Mouse (Mus musculus): Measurements from ENCODE around the gene Arhgap4. TPM values are rescaled to one million over a fixed set of nuclear protein-coding genes. Genes with fewer than 3 reads are reported as not detected.

The Arhgap4 gene
- total RNA-seq, 2 experiments from 2014 or later = 0.72 to 3.8 TPM

DNA sequence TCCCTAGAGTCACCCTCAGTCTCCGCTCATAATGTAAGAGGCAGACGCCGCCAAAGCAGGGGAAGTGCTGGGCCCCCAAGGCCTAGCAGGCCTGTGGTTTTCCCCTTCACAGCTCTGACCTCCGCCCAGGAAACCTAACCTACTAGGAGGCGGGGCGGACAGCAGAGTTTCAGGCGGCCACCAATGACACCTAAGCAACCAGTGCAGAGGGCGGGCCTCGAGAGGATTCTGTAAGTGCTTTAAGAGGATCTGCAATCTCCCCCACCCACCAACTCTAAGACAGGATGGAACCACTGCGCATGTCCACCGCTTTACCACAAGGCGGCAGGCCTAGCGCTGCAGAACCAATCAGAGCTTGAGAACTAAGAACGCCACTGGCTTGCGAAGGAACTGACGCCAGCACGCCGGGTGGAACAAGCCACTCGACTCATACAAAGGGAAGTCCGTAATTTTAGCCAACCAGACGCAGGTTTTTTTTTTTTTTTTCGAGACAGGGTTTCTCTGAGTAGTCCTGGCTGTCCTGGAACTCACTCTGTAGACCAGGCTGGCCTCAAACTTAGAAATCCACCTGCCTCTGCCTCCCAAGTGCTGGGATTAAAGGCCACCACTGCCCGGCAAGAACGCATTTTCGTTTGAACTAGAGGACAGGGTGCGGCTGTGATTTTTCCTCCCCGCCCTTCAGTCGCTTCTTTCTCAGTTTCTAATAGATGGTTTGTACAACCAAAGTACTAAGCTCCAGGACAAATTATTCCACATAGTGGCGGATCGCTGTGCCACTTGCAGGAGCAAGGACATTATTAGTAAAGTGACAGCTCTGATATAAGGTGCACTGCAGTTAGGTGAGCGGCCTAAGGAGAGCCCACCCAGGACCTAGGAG is 6.6 kb downstream of the Arhgap4 start:
- DNase-seq = peak; percentile 87 to 97

DNA sequence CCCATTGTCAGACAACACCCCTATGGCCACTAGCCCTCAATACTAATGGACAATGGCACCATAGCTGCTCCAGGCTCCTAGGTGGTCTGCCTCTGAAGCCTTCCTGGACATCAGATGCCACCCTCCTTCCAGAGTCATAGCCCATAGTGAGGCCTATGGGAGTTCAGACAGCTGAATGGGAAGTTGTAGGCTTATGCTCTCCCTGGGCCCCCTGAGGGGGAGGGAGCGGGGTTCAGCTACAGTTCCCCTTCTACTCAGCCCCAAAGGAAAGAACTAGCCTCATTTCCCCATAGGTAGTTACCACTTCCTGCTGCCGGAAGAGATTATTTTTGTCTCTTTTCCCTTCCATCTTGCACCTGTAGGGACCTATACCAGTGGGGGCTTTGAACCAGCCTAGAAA is 10.1 kb downstream of the Arhgap4 start:
- peak in 1 of 2 experiments; percentile 35 for DNase-seq

DNA sequence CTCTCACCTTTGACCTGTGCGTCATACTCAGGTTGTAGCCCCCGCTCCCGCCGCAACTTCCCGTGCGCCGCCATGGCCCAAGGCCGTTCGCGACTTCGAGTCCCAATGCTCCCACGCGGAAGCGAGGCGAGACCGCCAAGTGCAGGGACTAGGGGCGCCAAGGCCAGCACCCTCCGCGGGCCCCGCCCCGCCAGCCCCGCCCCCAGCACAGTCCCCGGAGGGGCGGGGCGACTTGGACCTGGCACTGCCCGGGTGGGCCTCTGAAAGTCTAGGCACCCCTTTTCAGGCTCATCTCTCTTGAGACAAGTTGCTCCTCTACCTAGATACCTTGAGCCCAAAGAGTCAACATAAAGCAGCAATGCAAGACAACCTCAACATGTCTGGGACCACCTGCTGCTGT is 10.5 kb downstream of the Arhgap4 start:
- peak in 1 of 2 experiments; percentile 28 for DNase-seq

DNA sequence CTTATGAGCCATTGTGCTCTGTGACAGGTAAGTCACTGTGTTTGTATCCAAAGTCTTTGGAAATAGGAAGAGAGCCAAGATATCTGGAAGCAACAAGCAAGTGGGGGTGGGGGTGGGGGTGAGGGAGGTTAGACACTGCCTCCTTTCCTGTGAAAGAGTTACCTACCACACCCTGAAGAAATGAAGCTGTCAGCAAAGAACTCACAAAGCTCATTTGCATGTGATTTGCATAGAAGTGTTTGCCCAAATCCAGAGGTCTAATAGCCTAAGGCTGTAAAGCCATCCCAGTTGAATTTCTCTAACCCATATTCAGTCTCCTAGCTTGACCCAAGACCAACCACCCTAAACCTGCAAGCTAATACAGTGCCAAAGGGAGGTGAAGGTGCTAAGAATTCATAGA is 11.2 kb downstream of the Arhgap4 start:
- DNase-seq = no peak

DNA sequence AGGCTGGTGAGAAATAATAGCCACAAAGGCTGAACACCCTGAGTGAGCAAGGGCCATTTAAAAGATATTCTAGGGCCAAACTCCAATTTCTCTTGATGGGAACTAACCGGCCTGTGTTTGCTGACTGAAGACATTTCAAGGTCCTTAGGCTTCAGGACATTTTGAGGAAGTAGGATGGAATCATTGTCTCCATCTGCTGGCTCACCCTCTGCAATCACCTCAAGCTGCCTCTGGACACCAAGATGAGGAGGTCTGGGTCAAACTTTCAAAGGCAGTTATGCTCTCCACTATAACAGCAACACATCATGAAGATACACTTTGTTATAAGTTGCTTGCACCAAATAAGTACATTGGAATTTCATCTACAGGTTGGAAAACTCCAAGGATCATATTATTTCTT is 11.6 kb downstream of the Arhgap4 start:
- DNase-seq = no peak

DNA sequence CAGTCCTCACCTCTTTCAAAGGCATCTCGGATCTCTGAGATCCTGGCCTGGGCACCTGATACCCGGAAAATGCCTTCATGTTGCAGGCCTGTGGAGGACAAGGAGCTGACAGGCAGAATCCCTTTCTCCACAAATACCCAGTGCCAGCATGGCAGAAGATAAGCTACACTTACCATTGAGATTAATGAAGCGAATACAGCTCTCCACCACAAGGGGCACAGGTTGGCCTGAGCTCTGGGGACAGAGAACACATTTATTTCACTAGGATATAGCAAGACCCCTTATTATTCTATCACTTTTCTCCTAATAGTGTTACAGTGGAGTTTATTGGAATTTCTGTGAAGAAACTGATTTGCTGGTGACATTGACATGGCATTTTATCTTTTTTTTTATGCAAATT is 23.7 kb downstream of the Arhgap4 start:
- DNase-seq = no peak

DNA sequence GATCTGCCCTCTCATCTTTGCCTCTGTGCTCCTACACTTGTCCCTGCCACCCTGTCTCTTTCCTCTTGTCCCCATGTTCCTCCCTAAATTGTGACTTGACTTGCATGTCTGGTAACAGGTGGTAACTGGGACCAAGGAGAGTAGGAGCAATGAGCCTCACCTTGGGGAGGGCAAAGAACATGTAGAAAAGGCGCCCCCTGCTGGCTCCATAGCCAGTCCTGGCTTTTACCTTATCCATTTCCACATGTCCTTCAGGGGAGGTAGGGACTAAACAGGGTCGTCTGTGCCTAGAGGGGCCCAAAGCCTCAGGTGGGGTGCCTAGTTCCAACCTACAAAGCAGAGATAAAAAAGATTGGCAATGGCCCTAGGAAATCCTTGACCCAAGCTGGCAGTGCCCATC is 26.0 kb downstream of the Arhgap4 start, which contains the start of gene L1cam:
TSS of gene L1cam (minus strand) at position 387 of the 400 bp plus-strand sequence.
- DNase-seq = peak in 1 of 2 experiments; percentile 64

DNA sequence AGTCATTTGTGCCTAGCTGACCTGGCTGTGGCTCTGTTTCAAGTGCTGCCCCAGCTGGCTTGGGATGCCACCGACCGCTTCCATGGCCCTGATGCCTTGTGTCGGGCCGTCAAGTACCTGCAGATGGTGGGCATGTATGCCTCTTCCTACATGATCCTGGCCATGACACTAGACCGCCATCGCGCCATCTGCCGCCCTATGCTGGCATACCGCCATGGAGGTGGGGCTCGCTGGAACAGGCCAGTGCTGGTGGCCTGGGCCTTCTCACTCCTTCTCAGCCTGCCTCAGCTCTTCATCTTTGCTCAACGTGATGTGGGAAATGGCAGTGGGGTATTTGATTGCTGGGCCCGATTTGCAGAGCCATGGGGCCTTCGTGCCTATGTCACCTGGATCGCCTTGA is 28.8 kb downstream of the Arhgap4 start:
- DNase-seq = no peak

DNA sequence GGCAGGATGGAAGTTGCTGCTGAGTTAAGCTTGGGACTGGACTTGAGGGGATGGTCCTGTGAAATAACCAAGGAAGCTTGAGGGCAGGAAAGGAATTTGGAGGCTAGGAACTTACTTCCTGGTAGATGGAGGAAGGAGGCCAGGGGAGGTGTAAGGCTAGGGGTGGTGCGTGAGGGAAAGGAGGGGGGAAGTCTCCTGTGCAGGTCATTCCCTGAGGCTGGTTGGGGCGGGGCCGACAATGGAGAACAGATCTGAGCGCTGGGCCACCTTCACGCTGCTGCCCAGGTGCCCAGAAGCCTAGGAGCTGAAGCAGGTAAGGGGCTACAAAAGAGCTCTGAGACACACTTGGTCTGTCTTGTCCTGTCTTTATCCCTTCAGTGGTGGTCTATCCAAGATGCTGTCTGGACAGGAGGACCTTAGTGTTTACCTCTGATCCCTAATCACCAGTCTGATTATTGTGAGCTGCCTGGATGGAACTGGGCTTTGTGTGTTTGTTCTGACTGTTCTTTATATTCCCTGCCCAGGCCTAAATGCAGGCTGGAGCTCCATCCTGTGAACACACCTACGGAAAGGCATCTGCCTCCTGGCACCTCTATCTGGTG is 30.0 kb downstream of the Arhgap4 start, which contains the start of gene Avpr2:
TSS of gene Avpr2 (plus strand) at position 552 of the 602 bp plus-strand sequence.
- no peak for DNase-seq

DNA sequence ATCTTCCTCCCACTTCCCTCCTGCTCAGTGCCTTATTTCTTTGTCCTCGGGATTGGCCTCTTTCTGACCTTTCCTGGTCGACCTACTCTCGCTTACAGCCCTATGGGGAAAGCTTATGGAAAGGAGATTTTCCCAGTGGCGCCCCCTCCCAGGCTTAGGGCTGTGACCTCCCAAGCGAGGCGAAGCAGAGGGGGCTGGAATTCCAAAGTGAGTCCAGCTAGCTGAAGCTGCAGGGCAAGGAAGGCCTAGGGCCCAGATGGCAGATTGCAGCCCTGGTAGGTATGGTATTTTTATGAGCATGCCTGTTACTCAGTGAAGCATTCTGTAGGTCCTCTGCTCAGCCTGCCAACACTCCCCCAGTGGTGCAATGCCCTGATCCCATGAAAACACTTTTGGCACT is 40.2 kb downstream of the Arhgap4 start:
- DNase-seq = no peak

DNA sequence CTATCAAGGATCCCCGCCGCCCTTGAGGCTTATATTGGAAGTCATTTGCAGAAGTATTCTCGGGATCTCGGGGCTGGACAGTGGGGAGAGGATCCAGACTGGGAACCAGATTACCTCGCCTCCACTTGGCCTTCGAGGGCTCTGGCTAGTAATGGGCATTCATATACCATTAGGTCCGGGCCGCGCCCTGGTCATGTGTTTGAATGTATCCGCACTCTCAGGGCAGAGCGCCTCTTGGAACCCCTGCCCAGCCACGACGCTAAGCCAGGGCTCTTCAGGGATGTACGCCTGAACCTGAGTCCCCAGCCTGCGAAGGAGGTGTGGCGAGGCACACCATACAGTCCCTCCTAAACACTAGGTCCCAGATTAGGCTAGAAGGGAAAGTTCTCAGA is 40.6 kb downstream of the Arhgap4 start:
- DNase-seq = peak in 1 of 2 experiments; percentile 4

DNA sequence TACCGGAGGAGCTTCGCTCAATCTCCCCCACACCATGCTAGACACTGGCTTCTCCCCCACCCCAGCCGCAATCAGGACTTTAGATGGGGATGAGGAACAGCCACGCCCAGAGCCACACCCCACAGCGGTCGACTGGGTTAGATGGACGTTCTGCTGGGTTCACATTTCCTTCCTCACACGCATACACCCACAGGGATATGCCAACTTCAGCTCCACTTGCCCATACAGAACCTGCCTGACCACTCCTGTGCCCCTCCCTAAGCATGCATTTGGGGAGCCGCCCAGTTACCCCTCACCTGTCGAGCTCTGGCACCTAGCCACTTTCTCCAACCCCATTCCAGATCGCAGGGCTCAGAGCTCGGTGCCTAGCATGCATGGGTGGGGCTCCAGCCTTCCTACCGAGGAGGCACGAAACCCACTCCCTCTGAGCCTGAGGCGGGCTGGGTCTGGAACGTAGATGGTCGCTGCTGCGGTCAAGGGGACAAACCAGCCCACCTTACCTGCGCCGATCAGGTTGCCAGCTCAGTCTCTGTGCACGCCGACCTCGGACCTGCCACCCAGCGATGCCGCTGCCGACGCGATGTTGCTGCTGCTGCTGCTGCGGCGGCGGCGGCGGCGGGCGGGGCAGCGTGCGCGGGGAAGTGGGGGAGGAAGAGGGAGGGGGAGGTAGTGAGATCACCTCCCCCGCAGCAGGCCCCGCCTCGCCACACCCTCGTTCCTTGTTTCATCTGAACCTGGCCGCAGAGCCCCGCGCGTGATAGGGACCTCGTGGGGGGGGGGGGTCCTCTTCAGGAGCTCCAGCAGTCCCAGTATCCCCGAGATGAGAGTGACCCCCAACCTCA is 41.3 kb downstream of the Arhgap4 start:
- DNase-seq = peak; percentile 14 to 42

DNA sequence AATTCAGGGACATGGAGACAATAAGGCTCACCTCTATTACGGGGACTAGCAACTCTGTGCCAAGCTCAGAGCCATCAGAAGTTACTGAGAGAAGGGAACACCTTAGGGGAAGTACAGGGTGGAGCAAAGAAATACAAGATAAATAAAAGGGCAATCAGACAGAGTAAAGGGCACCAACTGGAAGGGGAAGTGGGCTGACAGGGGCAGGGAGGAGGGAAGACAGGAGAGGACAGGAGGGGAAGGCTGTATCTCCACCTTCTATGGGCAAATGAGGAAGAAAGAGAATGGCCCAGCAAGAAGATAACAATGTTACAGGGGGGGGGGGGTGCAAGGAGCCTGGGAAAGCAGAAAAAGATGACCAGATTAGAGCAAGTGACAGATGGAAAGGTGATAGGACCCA is 44.7 kb downstream of the Arhgap4 start:
- DNase-seq = no peak

DNA sequence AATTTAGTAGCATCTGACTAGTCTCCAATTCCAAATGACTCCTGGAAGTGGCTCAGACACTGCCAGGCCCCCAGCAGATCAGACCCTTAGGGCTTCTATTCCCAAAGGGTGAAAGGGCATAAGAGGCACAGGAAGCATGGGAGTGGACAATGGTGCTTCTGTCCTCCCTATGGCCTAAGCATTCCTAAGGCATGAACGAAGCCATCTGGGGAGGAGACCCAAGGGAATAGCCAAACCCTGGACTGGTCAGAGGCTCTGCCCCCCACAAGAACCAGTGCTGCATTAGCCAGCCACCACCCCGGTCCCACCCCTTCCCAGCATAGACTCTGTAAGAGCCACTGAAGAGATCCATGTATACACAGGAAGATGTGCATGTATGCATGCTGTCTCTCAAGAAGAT is 45.8 kb downstream of the Arhgap4 start:
- no peak for DNase-seq

DNA sequence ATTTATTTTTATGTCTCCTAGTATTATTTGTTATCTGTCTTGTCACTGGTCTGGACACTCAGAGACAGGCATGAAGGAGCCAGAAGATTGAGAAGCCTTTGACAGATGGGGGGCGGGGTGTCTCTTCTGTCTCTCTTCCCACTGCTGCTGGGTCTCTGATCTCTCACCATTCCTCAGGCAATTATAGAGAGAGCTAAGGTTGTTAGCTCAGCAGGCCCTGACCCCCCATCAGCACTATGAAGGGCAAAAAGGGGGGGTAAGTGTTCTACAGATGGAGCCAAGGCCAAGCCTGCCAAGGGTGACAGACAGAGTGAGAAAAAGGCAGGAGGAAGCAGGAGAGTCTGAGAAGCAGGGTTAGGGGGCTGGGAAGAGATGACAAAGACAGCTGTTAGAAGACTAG is 49.7 kb downstream of the Arhgap4 start:
- no peak for DNase-seq

DNA sequence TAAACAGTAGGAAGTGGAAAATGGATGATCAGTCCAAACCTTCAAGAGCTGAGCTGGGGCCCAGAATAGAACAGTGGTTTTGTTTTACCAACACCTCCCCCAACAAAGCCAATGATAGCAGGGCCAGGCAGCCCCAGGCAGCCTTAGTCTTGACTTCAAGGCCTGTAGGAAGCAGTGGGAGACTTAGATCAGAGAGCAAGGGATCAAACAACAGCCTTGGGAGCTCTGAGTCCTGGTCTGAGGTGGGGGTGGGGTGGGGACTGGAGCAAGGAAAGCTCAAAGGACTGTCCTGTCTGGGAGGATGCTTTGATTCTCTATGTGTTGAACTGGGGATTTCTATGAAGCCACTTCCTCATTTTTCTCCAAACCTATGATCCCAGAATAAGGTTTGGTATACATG is 50.2 kb downstream of the Arhgap4 start:
- no peak for DNase-seq

DNA sequence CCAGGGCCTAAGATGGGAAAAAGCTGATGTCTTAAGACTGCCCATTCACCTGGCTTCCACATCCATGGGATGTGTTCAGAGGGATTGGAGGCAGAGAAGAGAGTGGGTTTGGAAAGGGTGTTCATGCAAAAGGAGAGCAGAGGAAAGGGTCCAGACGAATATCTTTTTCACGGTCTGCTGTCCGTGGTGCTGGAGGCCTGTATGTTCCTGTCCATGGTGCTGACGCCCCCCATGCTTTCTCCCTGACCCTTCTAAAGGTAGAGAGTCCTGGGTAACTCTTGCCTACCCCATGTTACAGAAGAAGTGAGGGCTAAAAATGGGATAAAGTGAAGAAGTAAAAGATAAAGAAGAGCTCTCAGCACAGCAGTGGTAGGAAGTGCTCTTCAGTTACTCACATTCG is 52.3 kb downstream of the Arhgap4 start:
- no peak for DNase-seq

DNA sequence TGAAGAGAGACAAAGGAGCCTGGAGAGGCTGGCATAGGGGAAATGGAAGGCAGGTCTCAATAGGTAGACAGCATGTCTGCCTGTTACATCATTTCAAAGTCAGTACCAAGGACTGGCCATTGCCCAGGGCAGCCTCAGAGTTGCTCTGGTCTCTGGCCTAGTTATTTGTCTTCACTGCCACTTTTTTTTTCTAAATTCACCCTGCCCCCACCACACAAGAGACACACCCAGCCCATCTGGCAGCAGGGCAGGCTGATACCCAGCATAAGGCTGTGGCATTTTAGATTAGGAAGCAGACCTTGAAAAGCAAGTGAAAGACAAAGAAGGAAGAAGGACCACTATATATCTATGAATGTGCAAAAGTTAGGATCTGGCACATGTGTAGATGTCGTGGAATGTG is 53.8 kb downstream of the Arhgap4 start:
- no peak for DNase-seq

DNA sequence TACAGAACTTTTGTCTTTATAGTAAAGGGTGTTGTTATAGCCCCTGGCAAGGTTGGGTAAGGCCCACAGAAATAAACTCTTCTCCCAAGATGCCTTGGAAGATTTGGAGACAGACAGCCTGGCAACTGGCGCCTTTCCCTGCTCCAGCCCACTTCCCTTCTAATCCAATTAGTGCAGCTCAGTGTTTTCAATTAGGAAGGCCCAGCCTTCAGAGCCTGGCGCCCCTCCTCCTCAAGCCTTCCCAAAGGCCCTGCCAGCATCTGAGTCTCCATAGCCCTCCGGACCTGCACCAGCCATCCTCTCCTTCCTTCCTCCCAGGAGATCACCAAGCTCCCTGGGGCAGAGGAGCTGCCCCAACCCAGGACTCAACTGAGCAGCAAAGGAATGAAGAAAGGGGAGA is 54.4 kb downstream of the Arhgap4 start:
- DNase-seq = no peak

DNA sequence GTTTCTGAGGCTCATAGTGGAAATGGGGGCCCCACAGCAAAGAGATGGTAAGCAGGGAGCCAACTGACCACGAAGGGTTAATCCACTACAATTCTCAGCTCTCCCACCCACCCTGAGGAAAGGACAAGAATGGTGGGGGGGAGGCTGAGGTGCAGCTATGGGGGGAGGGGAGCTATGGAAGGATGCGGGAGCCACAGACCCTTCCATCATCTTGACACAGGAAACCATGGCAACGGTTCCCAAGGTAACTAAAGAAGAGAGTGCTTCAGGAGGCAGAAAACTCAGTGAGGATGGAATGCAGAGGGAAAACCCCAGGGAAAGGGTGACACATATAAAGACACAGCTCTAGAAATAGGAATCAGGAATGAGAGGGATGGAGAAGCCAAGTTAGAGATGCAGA is 57.0 kb downstream of the Arhgap4 start:
- no peak for DNase-seq

DNA sequence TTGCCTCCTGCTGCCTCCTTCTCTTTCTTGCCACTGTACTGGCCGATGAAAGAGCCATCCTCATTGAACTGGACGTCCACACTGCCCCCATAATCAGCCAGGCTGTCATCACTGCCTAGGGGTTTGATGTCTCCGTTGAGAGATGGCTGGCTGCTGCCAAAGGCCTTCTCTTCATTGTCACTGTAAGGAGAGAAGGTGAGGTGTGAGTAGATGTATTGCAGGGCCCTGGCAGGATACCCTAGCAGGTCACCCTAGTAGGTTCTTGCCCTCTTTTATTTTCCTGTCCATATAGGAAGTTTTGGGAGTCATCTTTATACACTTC is 66.6 kb downstream of the Arhgap4 start:
- DNase-seq = peak; percentile 8 to 37

DNA sequence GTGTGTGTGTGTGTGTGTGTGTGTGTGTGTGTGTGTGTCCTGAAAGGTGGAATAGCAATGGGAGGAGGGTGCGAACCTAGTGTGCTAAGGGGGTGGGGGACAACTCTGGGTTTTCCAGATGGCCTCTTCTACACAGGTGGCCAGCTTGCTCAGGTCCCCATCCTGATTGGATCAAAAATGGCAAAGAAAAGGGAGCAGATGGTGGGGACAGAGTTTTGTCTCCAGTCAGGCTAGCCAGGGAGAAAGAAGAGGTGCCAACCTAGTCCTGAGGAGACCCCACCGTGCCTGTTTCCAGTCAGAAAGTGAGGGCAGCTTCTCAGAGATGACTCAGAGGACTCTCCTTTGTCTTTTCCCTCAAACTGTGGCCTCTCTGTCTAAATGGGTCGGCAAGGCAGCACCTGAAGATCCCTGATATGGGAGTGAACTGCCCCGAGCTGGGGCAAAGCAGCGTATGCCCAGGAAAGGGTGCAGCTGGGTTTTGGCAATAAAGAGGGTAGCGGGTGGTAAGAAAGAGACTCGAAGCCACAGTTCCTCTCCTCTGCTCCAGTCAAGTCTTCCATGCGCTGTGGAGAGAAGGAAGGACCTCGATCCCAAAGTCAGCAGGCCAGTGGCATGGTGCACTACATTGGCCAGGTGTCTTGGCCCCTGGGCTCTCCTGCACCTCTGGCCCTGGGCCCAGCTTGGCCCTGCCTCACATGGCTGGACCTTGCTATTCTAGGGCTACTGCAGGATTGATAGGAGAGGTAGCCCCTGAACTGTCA is 67.2 kb downstream of the Arhgap4 start:
- peak in 1 of 2 experiments; percentile 7 for DNase-seq
